Mouse (Mus musculus): ENCODE measurements around the gene Mbtd1.

DNA sequence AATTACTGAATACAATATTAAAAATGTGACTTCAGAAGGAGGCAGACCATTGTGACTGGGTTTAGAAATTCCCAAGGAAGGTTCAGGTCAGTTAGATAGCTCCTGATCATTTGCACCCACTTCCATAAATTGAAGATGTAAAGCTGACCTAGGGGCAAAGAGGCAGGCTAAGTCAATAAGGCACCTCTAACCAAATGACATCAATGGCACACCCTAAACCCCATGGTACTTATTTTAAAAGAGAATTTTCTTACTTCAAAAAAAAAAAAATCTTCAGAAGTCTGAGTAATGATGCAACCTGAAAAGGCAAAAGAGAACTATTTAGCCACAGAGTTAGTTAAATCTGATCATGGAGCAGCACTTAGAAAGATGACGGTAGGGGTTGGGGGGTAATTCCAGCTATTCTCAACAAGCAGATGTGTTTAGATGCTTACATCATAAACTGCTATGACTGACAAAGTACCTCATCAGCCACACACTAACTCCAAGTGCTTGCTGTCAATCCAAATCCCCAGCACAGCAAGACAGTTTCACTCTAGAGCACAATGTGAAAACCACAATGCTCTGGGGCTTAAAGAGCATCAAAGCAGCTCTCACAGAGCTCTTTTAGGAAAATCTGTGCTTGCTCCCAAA, 25.0 kb upstream of the Mbtd1 start:
- TF ChIP-seq CTCF (IDR thresholded peaks at IDR 0.05; ENCODE audit: borderline replicate concordance, insufficient read depth, low read length) (no peak), POLR2A (IDR thresholded peaks at IDR 0.05; ENCODE audit: low read depth, low read length) (no peak)
